Mouse (Mus musculus) E14TG2a.4 (cell line): Measurements from ENCODE around the gene Stambpl1.
A peak's percentile ranks its signal among the peaks of the same experiment; 100 is the strongest.

Experiments used
- H3K27me3 ChIP-seq: 2 replicates; pipeline ENCODE4 v1.6.1; 2014; ENCODE audit warnings: low read length, control low read depth; ENCODE audit not compliant: insufficient read depth
- H3K36me3 ChIP-seq: 2 replicates; pipeline ENCODE4 v1.6.1; 2014; ENCODE audit warnings: low read length, control low read depth; ENCODE audit not compliant: insufficient read depth
- H3K4me1 ChIP-seq: replicated peaks from 2 replicates; pipeline ENCODE4 v1.6.1; 2014; ENCODE audit warnings: low read depth, low read length, control low read depth
- H3K4me3 ChIP-seq: replicated peaks from 2 replicates; pipeline ENCODE4 v1.5.1; 2014; ENCODE audit warnings: mild to moderate bottlenecking, low read length
- H3K9me3 ChIP-seq: 2 replicates; pipeline ENCODE4 v1.6.1; 2014; ENCODE audit warnings: low read length, control low read depth
- CTCF ChIP-seq: conservative IDR thresholded peaks from 2 replicates; pipeline ENCODE4 v1.5.1; 2014; ENCODE audit warnings: low read length
- NANOG ChIP-seq: IDR thresholded peaks from 2 replicates; pipeline ENCODE4 v1.6.1; 2014; ENCODE audit warnings: borderline replicate concordance, low read length, mixed read lengths
- POU5F1 ChIP-seq: IDR thresholded peaks from 2 replicates; pipeline ENCODE4 v1.6.1; 2014; ENCODE audit warnings: low read length, borderline replicate concordance

The Stambpl1 gene

GRCm38 (mm10) chr19:34169121-34169520, 22.9 kb upstream of the Stambpl1 start:
- Histone ChIP-seq H3K36me3 (no peaks in the 10 kb centered on the region), H3K4me1 (no peaks in the 10 kb centered on the region), H3K9me3 (no peaks in the 10 kb centered on the region), H3K27me3 (no peaks in the 10 kb centered on the region), H3K4me3 (no peak overlapping the region)
- TF ChIP-seq CTCF (no peak), POU5F1 (no peak), NANOG (no peak)

GRCm38 (mm10) chr19:34171167-34171566, 20.9 kb upstream of the Stambpl1 start:
- Histone ChIP-seq H3K36me3 (no peaks in the 10 kb centered on the region), H3K4me3 (no peak overlapping the region), H3K27me3 (no peaks in the 10 kb centered on the region), H3K9me3 (no peaks in the 10 kb centered on the region), H3K4me1 (no peaks in the 10 kb centered on the region)
- TF ChIP-seq CTCF (no peak), POU5F1 (no peak), NANOG (no peak)

- H3K27me3 ChIP-seq, result no peaks in the 10 kb centered on the region
- H3K36me3 ChIP-seq, result no peaks in the 10 kb centered on the region
- no peaks in the 10 kb centered on the region for H3K4me1 ChIP-seq
- TF ChIP-seq CTCF (no peak), NANOG (no peak), POU5F1 (no peak)
- no peaks in the 10 kb centered on the region for H3K9me3 ChIP-seq
- no peak overlapping the region for H3K4me3 ChIP-seq
Measured at GRCm38 (mm10) chr19:34174004-34174403, 18.0 kb upstream of the Stambpl1 start.

- H3K9me3 ChIP-seq, result no peaks in the 10 kb centered on the region
- H3K4me3 ChIP-seq, result no peak overlapping the region
- no peaks in the 10 kb centered on the region for H3K36me3 ChIP-seq
- TF ChIP-seq CTCF, result no peak
- no peak for TF ChIP-seq NANOG
- no peak for TF ChIP-seq POU5F1
- H3K27me3 ChIP-seq, result no peaks in the 10 kb centered on the region
- H3K4me1 ChIP-seq, result no peaks in the 10 kb centered on the region
Measured at GRCm38 (mm10) chr19:34179136-34179535, 12.9 kb upstream of the Stambpl1 start.

GRCm38 (mm10) chr19:34180316-34180715, 11.7 kb upstream of the Stambpl1 start:
- H3K4me1 ChIP-seq, result no peaks in the 10 kb centered on the region
- TF ChIP-seq NANOG, result no peak
- TF ChIP-seq POU5F1, result no peak
- TF ChIP-seq CTCF, result no peak
- H3K9me3 ChIP-seq, result no peaks in the 10 kb centered on the region
- no peaks in the 10 kb centered on the region for H3K36me3 ChIP-seq
- H3K4me3 ChIP-seq, result no peak overlapping the region
- no peaks in the 10 kb centered on the region for H3K27me3 ChIP-seq

GRCm38 (mm10) chr19:34181234-34181633, 10.8 kb upstream of the Stambpl1 start:
- Histone ChIP-seq H3K9me3 (no peaks in the 10 kb centered on the region), H3K4me1 (no peaks in the 10 kb centered on the region), H3K27me3 (no peaks in the 10 kb centered on the region), H3K36me3 (no peaks in the 10 kb centered on the region), H3K4me3 (no peak overlapping the region)
- no peak for TF ChIP-seq CTCF
- TF ChIP-seq NANOG, result no peak
- TF ChIP-seq POU5F1, result no peak

- no peaks in the 10 kb centered on the region for H3K36me3 ChIP-seq
- H3K4me1 ChIP-seq, result no peaks in the 10 kb centered on the region
- no peak overlapping the region for H3K4me3 ChIP-seq
- no peaks in the 10 kb centered on the region for H3K9me3 ChIP-seq
- H3K27me3 ChIP-seq, result no peaks in the 10 kb centered on the region
- TF ChIP-seq NANOG, result no peak
Measured at GRCm38 (mm10) chr19:34182490-34182889, 9.5 kb upstream of the Stambpl1 start.

DNA sequence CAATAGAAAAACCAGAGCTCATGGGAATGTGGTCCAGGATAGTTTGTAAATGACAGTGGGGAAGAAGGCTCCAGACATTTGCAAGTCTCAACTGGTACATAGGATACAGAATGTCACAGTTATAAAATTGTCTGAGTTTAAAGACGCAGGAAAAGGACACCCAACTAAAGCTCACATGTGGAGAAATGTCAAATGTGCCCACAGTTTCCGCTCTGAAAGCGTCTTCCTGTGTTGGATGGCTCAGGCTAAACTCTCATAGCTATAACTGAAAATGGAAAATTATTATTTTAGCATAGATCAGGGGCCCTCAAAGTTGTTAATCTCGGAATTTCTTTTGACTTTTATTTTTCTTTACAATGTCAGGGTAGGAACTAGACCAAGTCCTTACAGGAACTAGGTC, 5.2 kb upstream of the Stambpl1 start:
- H3K4me1 ChIP-seq, result peaks cover 11% of the 10 kb centered on the region
- no peak overlapping the region for H3K4me3 ChIP-seq
- H3K27me3 ChIP-seq, result peaks cover 18% of the 10 kb centered on the region; the same call in 1 of the 2 replicates
- no peaks in the 10 kb centered on the region for H3K9me3 ChIP-seq
- H3K36me3 ChIP-seq, result no peaks in the 10 kb centered on the region
- TF ChIP-seq POU5F1 (no peak), NANOG (no peak), CTCF (no peak)

GRCm38 (mm10) chr19:34191645-34192007, 403 bp upstream of the Stambpl1 start:
- TF ChIP-seq NANOG, result no peak
- TF ChIP-seq POU5F1, result no peak
- no peak for TF ChIP-seq CTCF

More at GRCm38 (mm10) chr19:34191645-34192007, 403 bp upstream of the Stambpl1 start:
- peaks cover 22% of the 10 kb centered on the region; the same call in 1 of the 2 replicates for H3K27me3 ChIP-seq
- peak overlapping the region; percentile 85 for H3K4me3 ChIP-seq
- H3K36me3 ChIP-seq, result no peaks in the 10 kb centered on the region
- peaks cover 55% of the 10 kb centered on the region for H3K4me1 ChIP-seq
- no peaks in the 10 kb centered on the region for H3K9me3 ChIP-seq
